Comparison of ENCODE assay signal across 8 mouse cellular contexts in the genomic region with DNA sequence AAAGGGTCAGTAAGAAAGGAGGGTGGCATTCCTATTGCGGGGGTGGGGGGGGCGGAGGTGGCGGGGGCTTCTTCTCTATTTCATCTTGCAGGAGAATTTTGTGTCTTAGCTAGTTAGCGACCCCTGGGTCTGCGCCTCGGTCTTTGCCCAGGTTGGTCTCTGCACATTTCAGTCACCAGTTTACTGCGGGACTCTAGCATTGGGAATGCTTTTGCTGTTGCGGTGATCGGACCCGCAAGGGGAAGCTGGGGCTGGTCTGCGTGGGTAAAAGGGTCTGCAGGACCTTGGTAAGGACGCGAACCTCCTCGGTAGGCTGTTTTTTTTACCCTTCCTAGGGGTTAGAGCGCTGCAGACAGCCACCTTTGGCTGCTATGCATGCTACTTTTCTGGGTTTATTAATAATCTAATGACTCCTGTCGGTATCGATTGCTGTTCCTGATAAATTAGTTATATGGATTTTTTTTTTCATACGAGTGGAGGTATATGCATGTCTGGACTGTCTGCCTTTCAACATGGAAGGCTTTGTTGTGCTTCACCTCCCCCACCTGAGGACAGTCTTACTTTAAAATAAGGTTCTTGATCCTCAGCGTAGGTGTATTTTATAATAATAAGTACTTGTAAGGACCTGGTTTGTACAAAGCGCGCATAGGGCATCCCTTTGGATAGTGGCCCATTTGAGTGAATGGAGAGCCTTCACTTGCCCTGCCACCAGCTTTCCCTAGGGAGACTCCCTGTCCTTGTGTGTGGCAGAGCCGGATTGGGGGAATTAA. TPM values are rescaled to one million over a fixed set of nuclear protein-coding genes. Genes with fewer than 3 reads are reported as not detected.
DNase-seq lines count a peak whose midpoint lies in the region; ATAC-seq lines count a peak whose summit lies in the region.

No protein-coding gene starts in this region.

- peak; percentile 26 to 66 for DNase-seq in adrenal gland, adult (ENCODE audit: inconsistent age in 2 of 2, low spot score in 1 of 2)
- no peak for DNase-seq in adrenal gland, adult 18-20 months (ENCODE audit: low spot score in 2 of 2)
- peak; percentile 33 for DNase-seq in 3T3-L1 (ENCODE audit: low read depth, low spot score)
- peak; percentile 49 to 58 for DNase-seq in cerebellum, postnatal 14 days
- DNase-seq in hindbrain, embryonic 11.5 days (ENCODE audit: low spot score) = peak; percentile 52
- DNase-seq in liver, embryonic 13.5 days = no peak
- no peak for DNase-seq in layer of hippocampus, postnatal 14 days (ENCODE audit: low spot score in 2 of 2)

- no peak for ATAC-seq in hindbrain, embryonic 11.5 days (ENCODE audit: low FRiP score)
- no peak for ATAC-seq in liver, embryonic 13.5 days (ENCODE audit: low read depth)
- no peak for ATAC-seq in stomach, embryonic 15.5 days (ENCODE audit: insufficient read depth, low FRiP score, low read depth)

- H3K36me3 ChIP-seq in hindbrain, embryonic 11.5 days (ENCODE audit: control insufficient read depth, insufficient read depth, low read length) = no peaks in the 10 kb centered on the region
- H3K36me3 ChIP-seq in liver, embryonic 13.5 days = no peaks in the 10 kb centered on the region
- no peaks in the 10 kb centered on the region for H3K36me3 ChIP-seq in stomach, embryonic 15.5 days

- peak overlapping the region; percentile 20; the same call in 1 of the 2 replicates for H3K27ac ChIP-seq in hindbrain, embryonic 11.5 days (ENCODE audit: low read depth, low read length)
- peak overlapping the region; percentile 99; the same call in 1 of the 2 replicates for H3K27ac ChIP-seq in liver, embryonic 13.5 days
- no peak overlapping the region for H3K27ac ChIP-seq in stomach, embryonic 15.5 days

- 9% methylated on average over 22 of the region's 22 CpGs for whole genome bisulfite sequencing in hindbrain, embryonic 11.5 days
- 12% methylated on average over 22 of the region's 22 CpGs for WGBS in liver, embryonic 13.5 days (ENCODE audit: insufficient replicate concordance)
- 10% methylated on average over 22 of the region's 22 CpGs for WGBS in stomach, embryonic 15.5 days

- no peaks in the 10 kb centered on the region for H3K27me3 ChIP-seq in hindbrain, embryonic 11.5 days (ENCODE audit: control insufficient read depth, insufficient read depth, low read length)
- H3K27me3 ChIP-seq in liver, embryonic 13.5 days = no peaks in the 10 kb centered on the region
- no peaks in the 10 kb centered on the region for H3K27me3 ChIP-seq in stomach, embryonic 15.5 days (replicated peaks)

- peak overlapping the region; percentile 92 for H3K4me3 ChIP-seq in hindbrain, embryonic 11.5 days (ENCODE audit: low read depth, low read length)
- peak overlapping the region; percentile 99 for H3K4me3 ChIP-seq in liver, embryonic 13.5 days (replicated peaks)
- peak overlapping the region; percentile 90 for H3K4me3 ChIP-seq in stomach, embryonic 15.5 days (replicated peaks)

- peak overlapping the region; percentile 92 for H3K4me2 ChIP-seq in hindbrain, embryonic 11.5 days (replicated peaks; ENCODE audit: low read depth, low read length)
- peak overlapping the region; percentile 99 for H3K4me2 ChIP-seq in liver, embryonic 13.5 days
- H3K4me2 ChIP-seq in stomach, embryonic 15.5 days = peak overlapping the region; percentile 91

- no peaks in the 10 kb centered on the region for H3K9me3 ChIP-seq in hindbrain, embryonic 11.5 days (ENCODE audit: control insufficient read depth, low read length)
- H3K9me3 ChIP-seq in liver, embryonic 13.5 days (replicated peaks) = no peaks in the 10 kb centered on the region
- H3K9me3 ChIP-seq in stomach, embryonic 15.5 days = no peaks in the 10 kb centered on the region

- no peaks in the 10 kb centered on the region for H3K4me1 ChIP-seq in hindbrain, embryonic 11.5 days (replicated peaks; ENCODE audit: control insufficient read depth, insufficient read depth, low read length)
- peaks cover 36% of the 10 kb centered on the region for H3K4me1 ChIP-seq in liver, embryonic 13.5 days (replicated peaks)
- peaks cover 3% of the 10 kb centered on the region; the same call in 1 of the 2 replicates for H3K4me1 ChIP-seq in stomach, embryonic 15.5 days

- peak overlapping the region; percentile 90 for H3K9ac ChIP-seq in hindbrain, embryonic 11.5 days (ENCODE audit: low read depth, low read length)
- peak overlapping the region; percentile 98 for H3K9ac ChIP-seq in liver, embryonic 13.5 days
- H3K9ac ChIP-seq in stomach, embryonic 15.5 days = peak overlapping the region; percentile 94

RNA-seq across cellular contexts. Expression of gene Atp2b1, which starts 2.0 kb away (rescaled TPM):
- total RNA-seq in adrenal gland, adult 18-20 months (2021) = 10 to 100 TPM; 45.8 to 51.5 TPM
- polyA plus RNA-seq in hindbrain, embryonic 11.5 days (2014; fragmentation: Nextera tagmentation; extraction: Ambion mirVana) = 112 and 128 TPM in 2 replicates
- 38.1 and 43.9 TPM in 2 replicates for polyA plus RNA-seq in liver, embryonic 13.5 days (2015; fragmentation: Nextera tagmentation; extraction: Ambion mirVana)
- polyA plus RNA-seq in stomach, embryonic 15.5 days (2015; fragmentation: Nextera tagmentation; extraction: Ambion mirVana) = 142 and 153 TPM in 2 replicates
- total RNA-seq in layer of hippocampus, postnatal 14 days (2021) = 1,000 to 10,000 TPM in 1 of 2 experiments, 100 to 1,000 TPM in 1; 996 to 1,053 TPM

Comparison
In these comparisons a context has a peak if more than half of its experiments do, and no peak if none do; other contexts are left out.
1. DNase-seq: peak in adrenal gland, adult (2 of 2), 3T3-L1 (single experiment), cerebellum, postnatal 14 days (2 of 2) and hindbrain, embryonic 11.5 days (single experiment); none in adrenal gland, adult 18-20 months (0 of 2), liver, embryonic 13.5 days (single experiment) and layer of hippocampus, postnatal 14 days (0 of 2).
2. Peak in every context shown above with its lines, with median percentiles within 50 percentile points of each other: H3K4me2 ChIP-seq, H3K4me3 ChIP-seq and H3K9ac ChIP-seq.